8 mouse cellular contexts compared by ENCODE assay signal in the genomic region with DNA sequence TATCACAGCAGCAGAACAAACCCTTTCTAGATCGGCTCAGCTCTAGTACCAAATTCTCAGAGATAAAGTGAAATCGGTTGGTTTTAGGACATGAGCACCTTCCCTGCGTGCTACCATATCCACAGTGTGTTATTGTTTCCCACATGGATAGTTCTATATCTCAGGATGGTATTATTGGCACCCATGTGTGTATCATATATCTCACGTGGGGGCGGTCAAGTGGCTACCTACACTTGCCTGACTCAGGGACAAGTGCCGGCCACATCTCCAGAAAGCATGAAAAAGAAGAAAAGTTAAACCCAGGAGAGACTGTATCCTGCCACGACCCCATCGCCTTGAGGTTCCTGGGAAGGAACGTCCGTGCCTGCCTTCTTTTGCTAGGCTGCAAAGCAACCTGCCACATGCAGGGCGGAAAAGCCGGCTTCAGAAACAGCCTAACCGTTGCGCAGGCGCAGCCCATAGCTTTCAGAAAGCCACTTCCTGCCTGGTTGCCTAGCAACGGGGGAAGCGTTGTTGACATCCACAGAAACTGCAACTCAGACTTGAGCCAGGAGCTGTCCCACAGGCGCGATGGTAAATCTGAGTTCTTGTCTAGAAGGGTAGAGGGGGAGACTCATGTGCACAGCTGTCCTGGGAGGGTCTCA. TPM values are rescaled to one million over a fixed set of nuclear protein-coding genes. Genes with fewer than 3 reads are reported as not detected.
DNase-seq lines count a peak whose midpoint lies in the region; ATAC-seq and TF ChIP-seq lines count a peak whose summit lies in the region.

A gene (plus strand): TSS at position 498 of the 644 bp plus-strand sequence.

- TF ChIP-seq POLR2A in cortical plate, adult 2 months (IDR thresholded peaks at IDR 0.05; ENCODE audit: extremely low read depth, insufficient read depth, low read length): peak; percentile 78

- intact Hi-C loops in gastrocnemius, postnatal 14 days (cut with DNase I; ENCODE audit: low total_unique reads): no loop called here
- intact Hi-C loops in left cerebral cortex, adult 2 months (cut with DNase I): no loop called here

- H3K27ac ChIP-seq in cortical plate, adult 2 months (ENCODE audit: insufficient read depth, low read length): no peak within 1 kb of the TSS
- peak within 1 kb of the TSS; percentile 81 for H3K27ac ChIP-seq in left cerebral cortex, adult 2 months

- TF ChIP-seq CTCF in cortical plate, adult 2 months (IDR thresholded peaks at IDR 0.05; ENCODE audit: extremely low read depth, insufficient read depth, low read length): no peak
- TF ChIP-seq CTCF in left cerebral cortex, adult 2 months (IDR thresholded peaks at IDR 0.05): no peak; the same call in 1 of the 2 replicates

- ATAC-seq in activated CD4-positive, CD25-positive, alpha-beta regulatory T cell, adult 4 months: peak; percentile 99

- no peaks in the 10 kb centered on the region for H3K4me1 ChIP-seq in cortical plate, adult 2 months (ENCODE audit: control insufficient read depth, insufficient read depth, low read length)

- peak; percentile 92 for DNase-seq in gastrocnemius, postnatal 14 days
- peak; percentile 99 for DNase-seq in induced T-regulatory cell, adult 2 months (ENCODE audit: low read depth)
- DNase-seq in left cerebral cortex, adult 2 months (ENCODE audit: extremely low spot score in 1 of 2, low spot score in 2 of 2): peak; percentile 89
- peak; percentile 94 to 95 for DNase-seq in lung, postnatal 4 days
- DNase-seq in retina, embryonic 14.5 days (ENCODE audit: low spot score): peak; percentile 97
- DNase-seq in thymus, postnatal 25 days: peak; percentile 96

- peak within 1 kb of the TSS; percentile 15 for H3K4me3 ChIP-seq in cortical plate, adult 2 months (ENCODE audit: insufficient read depth, low read length)
- peak within 1 kb of the TSS; percentile 49 for H3K4me3 ChIP-seq in left cerebral cortex, adult 2 months

RNA-seq across cellular contexts. Expression of the gene that starts here (rescaled TPM):
- polyA plus RNA-seq in activated CD4-positive, CD25-positive, alpha-beta regulatory T cell, adult 4 months (2017; shearing (Covaris generic)): not detected
- polyA plus RNA-seq in cortical plate, adult 2 months (2012; rRNA removed): 3.3 and 7.6 TPM in 2 replicates
- not detected for total RNA-seq in gastrocnemius, postnatal 14 days (2021)
- total RNA-seq in left cerebral cortex, adult 2 months (2021): 1 to 10 TPM; 1.3 to 3.6 TPM

Comparison
In these comparisons a context has a peak if more than half of its experiments do, and no peak if none do; other contexts are left out.
1. Peak in ATAC-seq in activated CD4-positive, CD25-positive, alpha-beta regulatory T cell, adult 4 months; RNA of the gene not detected or under 1 TPM.
2. Peak in DNase-seq in gastrocnemius, postnatal 14 days; RNA of the gene not detected or under 1 TPM.